Mouse (Mus musculus): Measurements from ENCODE around the gene Celf2.

DNA sequence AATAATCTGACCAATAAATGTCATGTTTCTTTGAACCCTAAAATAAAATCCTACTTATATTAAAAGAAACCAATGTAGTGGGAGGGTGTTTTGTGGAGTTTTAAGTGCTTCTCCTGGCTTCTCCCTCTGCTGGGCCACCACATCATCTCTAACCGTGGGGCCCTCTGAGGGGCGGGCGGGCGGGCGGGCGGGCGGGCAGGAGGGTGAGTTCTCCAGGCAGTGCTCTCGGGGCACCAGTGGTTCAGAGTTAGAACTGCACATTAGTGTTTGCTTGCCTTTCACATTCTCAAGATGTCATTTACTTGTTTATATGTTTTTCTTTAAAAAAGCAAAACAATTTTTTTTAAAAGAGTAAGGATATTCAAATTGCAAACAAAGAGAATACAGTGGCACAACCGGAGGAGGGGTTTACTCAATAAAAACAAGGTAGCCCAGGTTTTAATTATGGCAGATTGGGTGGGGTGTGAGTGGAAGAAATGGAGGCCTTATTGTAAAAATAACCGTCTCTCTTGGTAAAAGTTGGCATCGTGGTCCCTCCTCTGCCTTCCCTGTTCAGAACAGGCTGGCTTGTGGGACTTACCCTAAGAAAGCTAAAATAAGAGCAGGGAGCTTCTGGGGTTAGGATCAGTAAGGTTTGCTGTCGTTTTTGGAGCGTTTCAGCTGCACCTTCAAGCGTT is 962.8 kb downstream of the Celf2 start:
- TF ChIP-seq POLR2A (IDR thresholded peaks at IDR 0.05; ENCODE audit: borderline replicate concordance, insufficient read depth, low read length) (no peak), CTCF (IDR thresholded peaks at IDR 0.05; ENCODE audit: borderline replicate concordance, insufficient read depth, low read depth, low read length) (no peak)

Measured in cerebellum, adult 2 months (tissue).